Mouse (Mus musculus): ENCODE data around the gene Armh2. TPM values are rescaled to one million over a fixed set of nuclear protein-coding genes. Genes with fewer than 3 reads are reported as not detected.

The Armh2 gene
- polyA plus RNA-seq, 1 experiment from 2014 or later, result not detected

DNA sequence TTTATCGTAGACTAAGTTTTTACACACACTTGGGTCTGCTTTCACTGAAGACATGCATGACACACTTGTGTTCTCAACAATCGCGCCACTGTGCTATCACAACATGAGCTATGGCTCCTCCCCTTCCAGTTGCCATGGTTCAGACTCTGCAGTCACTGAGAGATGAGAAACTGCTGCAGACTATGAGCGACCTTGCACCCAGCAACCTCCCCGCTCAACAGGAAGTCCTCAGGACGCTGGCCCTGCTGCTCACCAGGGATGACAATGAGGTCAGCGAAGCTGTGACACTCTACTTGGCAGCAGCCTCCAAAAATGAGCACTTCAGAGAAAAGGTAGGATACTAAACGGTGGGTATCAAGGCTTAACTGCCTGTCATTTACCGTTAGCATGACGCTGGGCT is 19.5 kb upstream of the Armh2 start:
- Histone ChIP-seq H3K4me3 (no peak overlapping the region), H3K36me3 (peaks cover 56% of the 10 kb centered on the region)
- WGBS, result 76% methylated on average over 10 of the region's 10 CpGs

DNA sequence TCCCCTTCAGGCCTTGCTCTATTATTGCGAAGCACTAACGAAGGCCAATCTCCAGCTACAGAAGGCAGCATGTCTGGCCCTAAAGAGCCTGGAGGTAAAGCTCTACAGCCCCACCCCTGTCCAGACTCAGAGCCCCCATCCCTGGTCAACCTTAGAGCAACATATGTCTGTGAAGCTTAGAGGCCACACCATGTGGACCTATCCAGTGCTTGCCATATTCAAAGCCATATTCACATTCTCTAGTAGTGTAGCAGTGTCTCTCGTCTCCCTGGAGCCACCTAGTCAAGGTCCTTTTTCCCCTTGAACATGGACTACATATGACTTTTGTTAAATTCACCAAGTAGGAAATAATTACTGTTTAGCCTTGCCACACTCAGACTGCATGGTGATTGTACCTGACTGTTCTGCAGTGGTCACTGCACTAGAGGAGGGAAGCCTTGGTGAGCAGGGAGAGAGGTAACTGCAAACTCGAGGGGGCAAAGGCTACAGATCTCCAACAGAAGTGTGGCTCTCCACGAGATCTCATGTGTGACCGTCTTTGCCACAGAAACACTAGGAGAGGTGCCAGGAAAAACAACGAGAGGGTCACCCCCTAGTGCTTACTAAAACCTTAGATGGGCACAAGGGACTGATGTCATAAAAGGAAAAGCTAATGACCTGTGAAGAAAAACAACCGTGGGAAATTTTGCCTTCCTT is 17.2 kb upstream of the Armh2 start:
- H3K4me3 ChIP-seq, result no peak overlapping the region
- no peak for ATAC-seq (ENCODE audit: low read depth)
- no peak overlapping the region for H3K9ac ChIP-seq
- no peaks in the 10 kb centered on the region for H3K27me3 ChIP-seq
- no peak overlapping the region for H3K4me2 ChIP-seq
- peaks cover 34% of the 10 kb centered on the region for H3K36me3 ChIP-seq
- H3K4me1 ChIP-seq (replicated peaks), result peaks cover 13% of the 10 kb centered on the region
- no peak overlapping the region for H3K27ac ChIP-seq (replicated peaks)
- WGBS, result 53% methylated on average over 8 of the region's 8 CpGs
- no peaks in the 10 kb centered on the region for H3K9me3 ChIP-seq

More for the DNA sequence above, 19.5 kb upstream of the Armh2 start:
- H3K27me3 ChIP-seq, result no peaks in the 10 kb centered on the region
- no peak overlapping the region for H3K27ac ChIP-seq (replicated peaks)
- ATAC-seq (ENCODE audit: low read depth), result no peak
- H3K9me3 ChIP-seq, result no peaks in the 10 kb centered on the region
- H3K9ac ChIP-seq, result no peak overlapping the region
- H3K4me2 ChIP-seq, result no peak overlapping the region
- H3K4me1 ChIP-seq (replicated peaks), result peaks cover 13% of the 10 kb centered on the region

DNA sequence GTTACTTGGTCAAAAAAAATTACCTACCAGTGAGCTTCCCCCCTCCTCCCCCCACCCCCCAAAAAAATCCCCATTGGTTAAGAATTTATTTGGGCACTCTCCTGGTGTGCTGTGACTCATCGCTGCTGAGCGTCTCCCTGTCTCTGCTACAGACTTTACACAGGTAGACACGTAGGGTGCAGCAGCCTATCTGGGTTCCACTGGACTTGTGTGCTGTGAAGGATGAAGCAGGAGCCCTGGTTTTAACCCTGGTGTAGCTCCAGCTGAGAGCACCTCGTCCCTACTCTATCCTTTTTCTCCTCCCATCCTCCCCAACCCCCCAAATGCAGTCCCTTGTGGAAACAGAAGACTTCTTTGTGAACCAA is 16.7 kb upstream of the Armh2 start:
- no peak overlapping the region for H3K9ac ChIP-seq
- no peak for ATAC-seq (ENCODE audit: low read depth)
- H3K27ac ChIP-seq (replicated peaks), result no peak overlapping the region
- no peak overlapping the region for H3K4me3 ChIP-seq
- no peaks in the 10 kb centered on the region for H3K27me3 ChIP-seq
- H3K9me3 ChIP-seq, result no peaks in the 10 kb centered on the region
- peaks cover 13% of the 10 kb centered on the region for H3K4me1 ChIP-seq (replicated peaks)
- no peak overlapping the region for H3K4me2 ChIP-seq
- peaks cover 31% of the 10 kb centered on the region for H3K36me3 ChIP-seq
- 66% methylated on average over 4 of the region's 4 CpGs for WGBS

DNA sequence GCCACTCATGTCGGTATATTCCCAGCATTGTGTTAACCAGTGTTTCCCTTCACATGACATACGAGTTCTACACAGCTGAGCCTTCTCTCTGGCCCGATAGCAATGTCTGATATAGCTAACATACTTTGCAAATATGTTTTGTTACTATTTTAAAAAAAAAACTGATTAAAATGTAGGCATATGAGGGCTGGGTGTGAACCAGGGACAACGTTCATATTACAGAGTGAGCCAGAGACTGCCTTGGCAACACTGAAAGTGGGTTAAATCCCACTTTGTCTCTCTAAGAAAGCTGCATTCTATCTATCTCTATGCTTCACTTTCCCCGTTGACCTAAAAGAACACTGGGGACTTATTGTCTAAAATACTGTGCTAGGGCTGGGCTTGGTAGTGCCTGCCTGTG is 11.9 kb upstream of the Armh2 start:
- 93% methylated on average over 5 of the region's 5 CpGs for WGBS
- no peak overlapping the region for H3K4me2 ChIP-seq
- H3K36me3 ChIP-seq, result peaks cover 19% of the 10 kb centered on the region
- no peak overlapping the region for H3K27ac ChIP-seq (replicated peaks)
- no peak overlapping the region for H3K4me3 ChIP-seq
- no peaks in the 10 kb centered on the region for H3K9me3 ChIP-seq
- H3K27me3 ChIP-seq, result no peaks in the 10 kb centered on the region
- ATAC-seq (ENCODE audit: low read depth), result no peak
- H3K4me1 ChIP-seq (replicated peaks), result peaks cover 5% of the 10 kb centered on the region
- H3K9ac ChIP-seq, result no peak overlapping the region

DNA sequence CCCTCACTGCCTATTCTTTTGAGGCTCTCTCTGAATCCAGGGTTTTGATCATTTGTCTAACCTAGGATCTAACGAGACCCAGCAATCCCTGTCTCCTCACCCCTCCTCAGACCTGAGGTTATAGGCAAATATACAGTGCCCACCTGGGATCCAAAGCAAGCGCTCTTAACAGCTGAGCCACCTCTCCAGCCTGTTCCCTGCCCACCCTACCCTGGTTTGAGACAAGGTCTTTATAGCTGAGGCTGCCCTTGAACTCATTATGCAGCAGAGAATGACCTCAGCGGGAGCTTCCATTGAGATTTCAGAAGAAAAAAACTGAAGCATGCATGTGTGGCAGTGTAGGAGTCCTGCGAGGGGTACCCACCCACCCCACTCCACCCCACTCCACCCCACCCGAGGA is 6.5 kb upstream of the Armh2 start:
- no peak for ATAC-seq (ENCODE audit: low read depth)
- Histone ChIP-seq H3K9ac (no peak overlapping the region), H3K4me1 (replicated peaks) (no peaks in the 10 kb centered on the region), H3K4me3 (no peak overlapping the region), H3K9me3 (no peaks in the 10 kb centered on the region), H3K27me3 (no peaks in the 10 kb centered on the region), H3K36me3 (peaks cover 3% of the 10 kb centered on the region), H3K27ac (replicated peaks) (no peak overlapping the region), H3K4me2 (no peak overlapping the region)
- 81% methylated on average over 5 of the region's 5 CpGs for WGBS

DNA sequence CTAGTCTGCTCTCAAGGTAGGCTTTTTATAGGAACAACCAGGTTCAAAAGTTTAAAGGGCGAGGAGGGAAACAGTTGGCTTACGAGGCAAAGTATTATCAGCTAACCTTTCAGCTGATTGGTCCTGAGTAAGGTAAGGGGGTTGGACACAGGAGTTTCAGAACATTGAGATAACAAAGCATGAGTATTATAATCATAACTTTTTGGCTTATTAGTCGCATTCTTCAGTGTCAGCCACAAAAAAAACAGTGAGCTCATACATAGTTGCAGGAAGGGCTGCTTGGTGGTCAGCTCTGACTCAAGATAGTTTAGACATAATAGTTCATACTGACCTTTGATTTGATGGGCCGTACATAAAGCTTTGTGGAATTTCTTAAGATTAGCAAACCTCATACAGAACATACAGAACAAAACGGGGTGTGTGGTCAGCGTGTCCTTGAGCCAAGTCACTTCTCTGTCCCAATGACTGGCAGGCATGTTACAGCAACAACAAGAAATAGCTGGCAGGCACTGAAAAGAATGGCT is 5.4 kb upstream of the Armh2 start:
- H3K9ac ChIP-seq, result no peak overlapping the region
- H3K27ac ChIP-seq (replicated peaks), result no peak overlapping the region
- no peak overlapping the region for H3K4me2 ChIP-seq
- no peaks in the 10 kb centered on the region for H3K27me3 ChIP-seq
- peaks cover 3% of the 10 kb centered on the region for H3K36me3 ChIP-seq
- no peak for ATAC-seq (ENCODE audit: low read depth)
- H3K9me3 ChIP-seq, result no peaks in the 10 kb centered on the region
- WGBS, result 89% methylated on average over 6 of the region's 6 CpGs
- no peak overlapping the region for H3K4me3 ChIP-seq
- H3K4me1 ChIP-seq (replicated peaks), result no peaks in the 10 kb centered on the region

DNA sequence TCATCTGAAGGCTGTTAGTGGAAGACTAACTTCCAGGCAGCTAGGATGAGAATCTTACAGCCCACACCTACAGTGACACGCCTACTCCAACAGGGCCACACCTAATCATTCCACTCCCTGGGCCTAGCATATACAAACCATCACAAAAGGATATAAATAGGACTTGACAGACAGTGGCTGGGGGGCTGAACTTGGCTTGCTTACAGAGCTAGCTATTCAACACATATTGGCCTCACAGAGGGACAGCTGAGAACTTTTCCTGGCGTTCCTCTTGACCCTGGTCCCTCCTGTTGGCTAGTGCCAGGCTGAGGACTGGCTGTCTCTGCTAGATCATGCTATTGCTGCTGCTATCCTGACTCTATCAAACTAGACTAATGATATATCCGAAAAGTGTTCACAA is 6.8 kb downstream of the Armh2 start:
- Histone ChIP-seq H3K36me3 (no peaks in the 10 kb centered on the region; the same call in 1 of the 2 replicates), H3K4me1 (replicated peaks) (no peaks in the 10 kb centered on the region), H3K27me3 (no peaks in the 10 kb centered on the region), H3K9me3 (no peaks in the 10 kb centered on the region), H3K4me3 (no peak overlapping the region), H3K4me2 (no peak overlapping the region), H3K9ac (no peak overlapping the region), H3K27ac (replicated peaks) (no peak overlapping the region)
- ATAC-seq (ENCODE audit: low read depth), result no peak
- WGBS, result 94% methylated on average over 3 of the region's 3 CpGs

DNA sequence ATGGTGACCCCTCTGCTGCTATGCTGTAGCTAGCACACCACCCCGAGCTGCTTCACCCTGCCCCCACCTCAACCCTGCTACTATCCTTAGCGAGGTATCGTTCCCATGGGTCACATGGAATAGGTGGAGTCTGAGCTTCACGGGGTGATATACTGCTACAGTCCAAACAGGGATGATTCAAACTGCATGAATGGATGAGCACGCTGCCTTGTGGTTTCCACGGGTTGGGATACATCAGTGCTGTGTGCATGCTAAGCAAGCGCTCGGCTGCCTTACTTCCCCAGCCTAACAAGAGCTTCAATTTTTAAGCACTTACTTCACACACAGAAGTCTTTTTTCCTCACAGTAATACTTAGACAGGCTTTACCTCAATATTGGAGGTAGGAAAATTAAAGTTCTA is 9.8 kb downstream of the Armh2 start:
- Histone ChIP-seq H3K36me3 (peaks cover 13% of the 10 kb centered on the region), H3K4me2 (no peak overlapping the region), H3K9me3 (no peaks in the 10 kb centered on the region), H3K4me1 (replicated peaks) (no peaks in the 10 kb centered on the region), H3K27ac (replicated peaks) (no peak overlapping the region), H3K27me3 (no peaks in the 10 kb centered on the region), H3K9ac (no peak overlapping the region), H3K4me3 (no peak overlapping the region)
- no peak for ATAC-seq (ENCODE audit: low read depth)
- WGBS, result 87% methylated on average over 8 of the region's 8 CpGs

DNA sequence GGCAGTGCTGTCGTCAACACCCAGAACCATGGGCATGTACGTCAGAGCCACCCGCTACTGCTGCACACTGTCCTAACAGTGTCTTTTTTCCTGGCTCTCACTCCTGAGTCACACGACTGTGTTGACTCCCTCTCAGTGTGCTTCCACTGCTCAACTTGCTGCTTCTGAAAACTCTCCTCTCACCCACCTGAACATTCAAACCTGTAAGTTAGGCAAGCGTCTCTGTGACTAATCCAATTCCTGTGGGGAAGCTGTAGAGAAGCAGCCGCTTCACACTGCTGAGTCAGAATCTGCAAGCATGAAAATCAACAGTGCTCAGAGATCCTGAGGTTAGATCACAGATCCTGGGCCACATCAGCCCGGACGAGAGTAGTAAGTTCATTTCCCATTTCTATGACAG is 10.4 kb downstream of the Armh2 start:
- Histone ChIP-seq H3K27me3 (no peaks in the 10 kb centered on the region), H3K4me3 (no peak overlapping the region), H3K36me3 (peaks cover 13% of the 10 kb centered on the region), H3K9ac (no peak overlapping the region), H3K4me1 (replicated peaks) (no peaks in the 10 kb centered on the region), H3K4me2 (no peak overlapping the region), H3K27ac (replicated peaks) (no peak overlapping the region), H3K9me3 (no peaks in the 10 kb centered on the region)
- no peak for ATAC-seq (ENCODE audit: low read depth)
- WGBS, result 88% methylated on average over 8 of the region's 8 CpGs

DNA sequence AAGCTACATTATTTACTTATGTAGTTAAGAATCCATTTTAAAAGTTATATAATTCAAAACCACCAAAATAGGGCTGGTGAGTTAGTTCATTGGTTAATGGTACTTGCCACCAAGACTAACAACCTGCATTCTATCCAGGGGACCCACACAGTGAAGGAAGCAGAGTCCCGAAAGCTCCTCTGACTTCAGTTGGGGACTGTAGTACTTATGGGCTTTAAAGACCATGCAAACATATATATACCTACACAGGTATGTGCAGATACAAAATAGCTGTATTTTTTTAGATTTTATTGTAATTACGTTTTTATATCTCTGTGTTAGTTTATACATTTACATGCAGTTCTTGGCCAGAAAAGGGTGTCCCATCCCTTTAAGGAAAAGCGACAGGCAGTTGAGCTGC is 15.7 kb downstream of the Armh2 start:
- H3K27me3 ChIP-seq, result no peaks in the 10 kb centered on the region
- H3K4me2 ChIP-seq, result no peak overlapping the region
- ATAC-seq (ENCODE audit: low read depth), result no peak
- H3K27ac ChIP-seq (replicated peaks), result no peak overlapping the region
- H3K4me1 ChIP-seq (replicated peaks), result peaks cover 10% of the 10 kb centered on the region
- no peak overlapping the region for H3K4me3 ChIP-seq
- H3K9ac ChIP-seq, result no peak overlapping the region
- 96% methylated on average over 3 of the region's 3 CpGs for WGBS
- H3K36me3 ChIP-seq, result peaks cover 13% of the 10 kb centered on the region
- no peaks in the 10 kb centered on the region for H3K9me3 ChIP-seq

DNA sequence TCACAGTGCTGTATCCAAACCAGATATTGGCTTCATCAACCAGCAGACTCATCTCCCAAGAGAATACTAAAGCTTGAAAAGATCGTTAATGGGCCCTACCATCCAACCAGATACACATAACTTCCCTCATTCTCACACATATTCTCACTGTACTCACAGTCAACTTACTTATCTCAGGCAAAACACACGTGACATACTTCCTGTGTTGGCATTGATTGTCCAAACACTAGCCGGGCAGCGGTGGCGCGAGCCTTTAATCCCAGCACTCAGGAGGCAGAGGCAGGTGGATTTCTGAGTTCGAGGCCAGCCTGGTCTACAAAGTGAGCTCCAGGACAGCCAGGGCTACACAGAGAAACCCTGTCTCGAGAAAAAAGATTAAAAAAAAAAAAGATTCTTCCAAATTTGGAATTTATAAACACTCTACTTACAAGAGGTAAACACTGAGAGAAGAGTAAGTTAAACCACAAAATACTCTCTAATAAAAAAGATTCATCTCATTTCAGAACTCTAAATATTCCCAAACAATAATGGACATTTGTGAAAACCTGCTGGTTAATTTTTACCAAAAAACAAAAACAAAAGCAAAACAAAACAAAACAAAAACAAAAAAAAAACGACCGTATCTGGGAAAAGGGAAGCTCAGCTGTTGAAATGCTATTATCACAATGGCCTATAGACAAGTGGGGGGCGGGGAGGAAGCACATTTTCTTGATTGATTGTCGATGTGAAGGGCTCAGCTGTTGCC is 17.0 kb downstream of the Armh2 start:
- WGBS, result 82% methylated on average over 12 of the region's 12 CpGs
- Histone ChIP-seq H3K4me3 (no peak overlapping the region), H3K36me3 (peaks cover 12% of the 10 kb centered on the region), H3K9me3 (no peaks in the 10 kb centered on the region), H3K9ac (no peak overlapping the region), H3K4me1 (replicated peaks) (peaks cover 16% of the 10 kb centered on the region), H3K4me2 (no peak overlapping the region), H3K27me3 (no peaks in the 10 kb centered on the region), H3K27ac (replicated peaks) (no peak overlapping the region)
- ATAC-seq (ENCODE audit: low read depth), result no peak

DNA sequence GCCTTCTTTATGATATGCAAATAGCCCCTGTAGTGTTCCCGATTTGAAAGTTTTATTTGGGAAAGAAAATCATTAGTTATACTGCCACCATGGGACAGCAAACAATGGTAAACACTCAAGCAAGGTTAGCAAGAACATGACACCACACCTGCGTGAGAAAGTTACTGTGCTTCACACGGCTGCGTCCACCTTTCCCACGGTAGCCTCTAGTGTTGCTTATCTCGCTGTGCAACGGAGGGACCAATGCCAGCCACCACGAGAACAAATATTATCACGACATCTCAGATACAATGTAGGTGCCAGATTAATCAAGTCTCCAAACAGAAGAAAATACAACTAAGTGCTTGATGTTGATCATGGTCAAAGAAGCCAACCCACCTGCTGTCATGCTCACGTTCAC is 18.4 kb downstream of the Armh2 start:
- 92% methylated on average over 10 of the region's 10 CpGs for WGBS
- no peaks in the 10 kb centered on the region for H3K27me3 ChIP-seq
- no peak overlapping the region for H3K4me3 ChIP-seq
- H3K4me2 ChIP-seq, result no peak overlapping the region
- H3K36me3 ChIP-seq, result peaks cover 7% of the 10 kb centered on the region
- H3K27ac ChIP-seq (replicated peaks), result no peak overlapping the region
- ATAC-seq (ENCODE audit: low read depth), result no peak
- no peak overlapping the region for H3K9ac ChIP-seq
- no peaks in the 10 kb centered on the region for H3K9me3 ChIP-seq
- H3K4me1 ChIP-seq (replicated peaks), result peaks cover 16% of the 10 kb centered on the region

Data from neural tube, embryonic 13.5 days (tissue).